In genomic region chr5:24751305-24752174, GRCm38 (mm10) we compare ENCODE assay signal across 8 mouse cellular contexts. TPM values are rescaled to one million over a fixed set of nuclear protein-coding genes. Genes with fewer than 3 reads are reported as not detected.
DNase-seq lines count a peak whose midpoint lies in the region; ATAC-seq and TF ChIP-seq lines count a peak whose summit lies in the region.

No protein-coding gene starts in this region.

- DNase-seq in cerebellum, adult 18-20 months: peak; percentile 18 to 42
- DNase-seq in hindbrain, embryonic 14.5 days (ENCODE audit: low spot score): peak; percentile 50
- peak; percentile 38 to 56 for DNase-seq in left cerebral cortex, postnatal 25 days (ENCODE audit: low spot score in 2 of 2)

- peak overlapping the region; percentile 57 for H3K4me3 ChIP-seq in erythroblast, embryonic 14.5 days (replicated peaks)
- H3K4me3 ChIP-seq in hindbrain, embryonic 14.5 days (replicated peaks; ENCODE audit: low read length): peak overlapping the region; percentile 49
- H3K4me3 ChIP-seq in megakaryocyte, embryonic 14.5 days (replicated peaks): peak overlapping the region; percentile 95
- H3K4me3 ChIP-seq in small intestine, adult 2 months (ENCODE audit: low read depth, low read length): peak overlapping the region; percentile 96

- no peaks in the 10 kb centered on the region for H3K9me3 ChIP-seq in erythroblast, embryonic 14.5 days (ENCODE audit: control insufficient read depth, low read length)
- no peaks in the 10 kb centered on the region for H3K9me3 ChIP-seq in hindbrain, embryonic 14.5 days (ENCODE audit: control insufficient read depth, low read length)
- H3K9me3 ChIP-seq in megakaryocyte, embryonic 14.5 days: no peaks in the 10 kb centered on the region

- intact Hi-C loops in left cerebral cortex, postnatal 25 days (cut with DNase I): loop anchor here (2.0 kb wide), 2 partner anchors 29 to 67 kb away; partner anchors contain the start of gene Nub1

- TF ChIP-seq POLR2A in small intestine, adult 2 months (IDR thresholded peaks at IDR 0.05; ENCODE audit: low read depth, low read length): peak; percentile 37; the same call in 1 of the 2 replicates

- TF ChIP-seq CTCF in small intestine, adult 2 months (IDR thresholded peaks at IDR 0.05; ENCODE audit: extremely low read depth, insufficient read length, insufficient replicate concordance, low read depth, low read length): no peak

- H3K4me1 ChIP-seq in erythroblast, embryonic 14.5 days (ENCODE audit: control insufficient read depth): peaks cover 18% of the 10 kb centered on the region
- peaks cover 11% of the 10 kb centered on the region; the same call in 1 of the 2 replicates for H3K4me1 ChIP-seq in hindbrain, embryonic 14.5 days (replicated peaks; ENCODE audit: control insufficient read depth, insufficient read depth, low read length)
- H3K4me1 ChIP-seq in megakaryocyte, embryonic 14.5 days: peaks cover 51% of the 10 kb centered on the region
- H3K4me1 ChIP-seq in small intestine, adult 2 months (ENCODE audit: control insufficient read depth, insufficient read depth, insufficient read length, low read length): peaks cover 16% of the 10 kb centered on the region

- ATAC-seq in erythroblast, adult 5-6 weeks (replicated peaks; ENCODE audit: low FRiP score, poor library complexity, severe bottlenecking): no peak
- peak; percentile 56 for ATAC-seq in frontal cortex, adult (ENCODE audit: low TSS enrichment)
- peak; percentile 41 for ATAC-seq in hindbrain, embryonic 14.5 days (ENCODE audit: low FRiP score)

- no peaks in the 10 kb centered on the region for H3K36me3 ChIP-seq in erythroblast, embryonic 14.5 days (ENCODE audit: control insufficient read depth)
- H3K36me3 ChIP-seq in hindbrain, embryonic 14.5 days (replicated peaks; ENCODE audit: control insufficient read depth, insufficient read depth): no peaks in the 10 kb centered on the region
- no peaks in the 10 kb centered on the region for H3K36me3 ChIP-seq in megakaryocyte, embryonic 14.5 days (replicated peaks; ENCODE audit: low read length)
- no peaks in the 10 kb centered on the region for H3K36me3 ChIP-seq in small intestine, adult 2 months (ENCODE audit: control insufficient read depth, insufficient read depth, low read length)

- H3K4me2 ChIP-seq in hindbrain, embryonic 14.5 days (replicated peaks): peak overlapping the region; percentile 67

- peak overlapping the region; percentile 67 for H3K9ac ChIP-seq in hindbrain, embryonic 14.5 days

- WGBS in hindbrain, embryonic 14.5 days: 2% methylated on average over 25 of the region's 25 CpGs
- 2% methylated on average over 25 of the region's 25 CpGs for WGBS in small intestine, adult 2 months

- H3K27ac ChIP-seq in hindbrain, embryonic 14.5 days: peak overlapping the region; percentile 79
- H3K27ac ChIP-seq in small intestine, adult 2 months (ENCODE audit: insufficient read depth, low read depth, low read length): peak overlapping the region; percentile 33

- H3K27me3 ChIP-seq in erythroblast, embryonic 14.5 days (ENCODE audit: control insufficient read depth): peaks cover 31% of the 10 kb centered on the region
- no peaks in the 10 kb centered on the region for H3K27me3 ChIP-seq in hindbrain, embryonic 14.5 days (ENCODE audit: control insufficient read depth, insufficient read depth, low read length)
- peaks cover 29% of the 10 kb centered on the region for H3K27me3 ChIP-seq in megakaryocyte, embryonic 14.5 days (replicated peaks)
- no peaks in the 10 kb centered on the region for H3K27me3 ChIP-seq in small intestine, adult 2 months (ENCODE audit: control insufficient read depth, insufficient read depth, low read length)

RNA-seq across cellular contexts. Expression of gene Crygn, which starts 6.3 kb away (rescaled TPM):
- polyA plus RNA-seq in erythroblast, embryonic 14.5 days (2012): not detected in 2 replicates
- total RNA-seq in erythroblast, adult 5-6 weeks (2015; ENCODE audit: low replicate concordance): not detected in 2 replicates
- total RNA-seq in erythroblast, adult 5-6 weeks (2017; ENCODE audit: low replicate concordance): not detected in 2 replicates
- 2.1 and 3.0 TPM in 2 replicates for polyA plus RNA-seq in hindbrain, embryonic 14.5 days (2014; fragmentation: Nextera tagmentation; extraction: Ambion mirVana)
- total RNA-seq in left cerebral cortex, postnatal 25 days (2021): not detected
- polyA plus RNA-seq in megakaryocyte, embryonic 14.5 days (2012; ENCODE audit: insufficient read depth, low replicate concordance): not detected in 2 replicates
- 0.37 TPM in 1 of 2 replicates, not detected in the other for polyA plus RNA-seq in small intestine, adult 2 months (2012; rRNA removed)

RNA-seq across cellular contexts. Expression of gene Wdr86, which starts 21.0 kb away (rescaled TPM):
- polyA plus RNA-seq in erythroblast, embryonic 14.5 days (2012): not detected in 2 replicates
- not detected in 2 replicates for total RNA-seq in erythroblast, adult 5-6 weeks (2015; ENCODE audit: low replicate concordance)
- not detected in 2 replicates for total RNA-seq in erythroblast, adult 5-6 weeks (2017; ENCODE audit: low replicate concordance)
- polyA plus RNA-seq in hindbrain, embryonic 14.5 days (2014; fragmentation: Nextera tagmentation; extraction: Ambion mirVana): 7.2 and 12.0 TPM in 2 replicates
- total RNA-seq in left cerebral cortex, postnatal 25 days (2021): 1 to 10 TPM in 1 of 2 experiments, under 1 TPM in 1; 0.94 to 1.2 TPM
- polyA plus RNA-seq in megakaryocyte, embryonic 14.5 days (2012; ENCODE audit: insufficient read depth, low replicate concordance): not detected in 2 replicates
- 1.3 and 2.5 TPM in 2 replicates for polyA plus RNA-seq in small intestine, adult 2 months (2012; rRNA removed)
